7 mouse cellular contexts compared by ENCODE assay signal in the genomic region with DNA sequence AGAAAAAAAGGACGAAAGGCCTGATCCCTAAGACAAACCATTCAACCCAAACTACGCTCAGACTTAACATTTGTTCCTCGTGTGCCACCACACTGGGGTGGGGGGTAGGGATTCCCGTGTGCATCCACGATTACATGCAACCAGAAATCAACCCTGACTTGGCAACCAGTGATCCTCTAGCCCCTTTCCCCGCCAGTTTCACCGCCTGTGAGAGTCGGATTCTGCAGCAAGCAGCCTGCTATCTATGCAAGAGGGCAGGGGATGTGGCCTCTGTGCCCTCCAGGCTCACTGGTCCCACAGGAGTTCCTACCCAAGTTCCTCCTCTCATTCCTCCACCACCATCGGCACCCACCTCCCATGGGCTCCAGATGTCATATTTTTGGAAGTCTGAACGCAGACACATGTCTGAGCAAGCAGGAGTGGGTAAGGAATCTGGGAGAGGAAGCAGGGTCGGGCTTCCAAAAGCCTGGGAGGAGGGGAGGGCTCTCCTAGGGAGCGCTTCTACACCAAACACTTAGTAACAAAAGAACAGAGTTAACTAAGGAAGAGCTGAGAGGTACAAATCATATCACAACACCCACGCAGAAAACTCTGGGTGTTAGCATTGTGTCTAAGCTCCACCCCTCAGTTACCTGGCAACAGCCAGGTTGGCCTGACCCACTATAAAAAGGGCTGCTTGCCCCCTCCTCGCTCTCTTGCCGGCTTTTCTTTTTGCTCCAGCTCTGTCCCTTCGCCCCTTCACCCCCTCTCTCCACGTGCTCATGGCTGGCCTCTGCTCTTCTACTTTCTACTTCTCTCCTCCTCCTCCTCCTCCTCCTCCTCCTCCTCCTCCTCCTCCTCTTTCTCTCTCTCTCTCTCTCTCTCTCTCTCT.
DNase-seq lines count a peak whose midpoint lies in the region; ATAC-seq lines count a peak whose summit lies in the region.

No protein-coding gene starts in this region.

- no peak overlapping the region for H3K9ac ChIP-seq in limb, embryonic 11.5 days (ENCODE audit: low read length)
- no peak overlapping the region for H3K9ac ChIP-seq in hindbrain, embryonic 15.5 days

- H3K27ac ChIP-seq in limb, embryonic 11.5 days (replicated peaks; ENCODE audit: low read depth, low read length) = no peak overlapping the region
- no peak overlapping the region for H3K27ac ChIP-seq in limb, embryonic 10.5 days
- H3K27ac ChIP-seq in hindbrain, embryonic 15.5 days (replicated peaks) = peak overlapping the region; percentile 52

- WGBS in limb, embryonic 11.5 days = 61% methylated on average over 17 of the region's 17 CpGs
- WGBS in limb, embryonic 10.5 days = 63% methylated on average over 17 of the region's 17 CpGs
- WGBS in hindbrain, embryonic 15.5 days = 20% methylated on average over 17 of the region's 17 CpGs

- H3K4me2 ChIP-seq in limb, embryonic 11.5 days (ENCODE audit: low read depth, severe bottlenecking) = no peak overlapping the region
- H3K4me2 ChIP-seq in hindbrain, embryonic 15.5 days = peak overlapping the region; percentile 44

- no peaks in the 10 kb centered on the region for H3K36me3 ChIP-seq in limb, embryonic 11.5 days (ENCODE audit: control insufficient read depth, insufficient read depth, low read length)
- no peaks in the 10 kb centered on the region for H3K36me3 ChIP-seq in limb, embryonic 10.5 days
- no peaks in the 10 kb centered on the region for H3K36me3 ChIP-seq in hindbrain, embryonic 15.5 days

- no peak for ATAC-seq in limb, embryonic 11.5 days (ENCODE audit: insufficient number of reproducible peaks, low FRiP score, low TSS enrichment, low read depth)
- ATAC-seq in hindbrain, embryonic 15.5 days (ENCODE audit: low FRiP score, low read depth) = 0 out of 2 replicates have a peak, but pooled peaks have one; percentile 30

- no peaks in the 10 kb centered on the region for H3K27me3 ChIP-seq in limb, embryonic 11.5 days (ENCODE audit: control insufficient read depth, insufficient read depth, low read length)
- no peaks in the 10 kb centered on the region for H3K27me3 ChIP-seq in limb, embryonic 10.5 days (ENCODE audit: low read depth, poor library complexity, severe bottlenecking)
- no peaks in the 10 kb centered on the region for H3K27me3 ChIP-seq in hindbrain, embryonic 15.5 days

- H3K9me3 ChIP-seq in limb, embryonic 11.5 days (ENCODE audit: control insufficient read depth, low read length) = no peaks in the 10 kb centered on the region
- H3K9me3 ChIP-seq in limb, embryonic 10.5 days (replicated peaks) = no peaks in the 10 kb centered on the region
- no peaks in the 10 kb centered on the region for H3K9me3 ChIP-seq in hindbrain, embryonic 15.5 days

- 0 out of 2 replicates have a peak, but pooled peaks cover 3% of the 10 kb centered on the region for H3K4me1 ChIP-seq in limb, embryonic 11.5 days (ENCODE audit: control insufficient read depth, insufficient read depth, low read length)
- H3K4me1 ChIP-seq in limb, embryonic 10.5 days = peaks cover 9% of the 10 kb centered on the region
- peaks cover 16% of the 10 kb centered on the region for H3K4me1 ChIP-seq in hindbrain, embryonic 15.5 days (replicated peaks)

- peak; percentile 30 for DNase-seq in limb, embryonic 11.5 days (ENCODE audit: low spot score)
- no peak for DNase-seq in limb, embryonic 10.5 days (ENCODE audit: low spot score)
- DNase-seq in fat pad, adult 2 months (ENCODE audit: extremely low read depth, low read depth, low spot score) = peak; percentile 81
- DNase-seq in ovary, postnatal 14 days (ENCODE audit: low spot score) = peak; percentile 15
- DNase-seq in cerebellum, postnatal 25 days = no peak
- DNase-seq in spleen, postnatal 36 days (ENCODE audit: low spot score in 2 of 2) = no peak

- H3K4me3 ChIP-seq in limb, embryonic 11.5 days (ENCODE audit: low read depth, low read length) = no peak overlapping the region
- no peak overlapping the region for H3K4me3 ChIP-seq in limb, embryonic 10.5 days
- no peak overlapping the region; the same call in 1 of the 2 replicates for H3K4me3 ChIP-seq in hindbrain, embryonic 15.5 days

Comparison
In these comparisons a context has a peak if more than half of its experiments do, and no peak if none do; other contexts are left out.
1. DNase-seq: peak in limb, embryonic 11.5 days (single experiment), fat pad, adult 2 months (single experiment) and ovary, postnatal 14 days (single experiment); none in limb, embryonic 10.5 days (single experiment), cerebellum, postnatal 25 days (0 of 2) and spleen, postnatal 36 days (0 of 2).